Mouse (Mus musculus): ENCODE data around the gene Fundc1.

DNA sequence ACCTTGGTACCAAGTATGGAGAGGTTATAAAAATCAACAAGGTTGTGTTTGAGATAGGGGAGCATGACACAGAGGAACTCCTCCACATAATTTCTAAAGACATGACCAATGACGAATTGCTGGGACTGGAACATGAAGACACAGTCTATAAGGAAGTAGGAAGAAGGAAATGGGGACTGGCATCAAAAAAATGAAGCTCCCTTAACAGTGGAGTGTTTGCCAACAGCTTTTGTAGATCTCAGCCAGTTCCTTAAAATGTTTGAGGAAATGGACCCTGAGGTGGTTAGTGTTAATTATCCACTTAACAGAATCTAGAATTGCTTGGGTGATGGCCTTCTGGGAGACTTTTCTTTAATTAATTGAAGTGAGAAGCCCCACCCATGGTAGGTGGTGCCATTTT, 36.6 kb upstream of the Fundc1 start:
- TF ChIP-seq CTCF (IDR thresholded peaks at IDR 0.05; ENCODE audit: extremely low read depth, insufficient read depth, insufficient read length, insufficient replicate concordance) (no peak), POLR2A (IDR thresholded peaks at IDR 0.05; ENCODE audit: low read depth, low read length) (no peak)

Data from spleen, adult 2 months (tissue).